Mouse (Mus musculus) heart, postnatal 36 days (tissue): Measurements from ENCODE around the gene Lypla2. TPM values are rescaled to one million over a fixed set of nuclear protein-coding genes. Genes with fewer than 3 reads are reported as not detected.
"Not testable (repeated sequence)": the region's sequence is repeated elsewhere in the genome, so short reads cannot be mapped to it uniquely, and the experiment has no call there.

Experiments
- DNase-seq, 2 experiments: peaks; one replicate each; pipeline ENCODE4 v3.0.0; 2021 to 2022
- intact Hi-C: fragments of 180-260 bp; cut with DNase I; formaldehyde crosslinking; loops from one replicate; pipeline ENCODE4 v1.15.1; 2025
- total RNA-seq, 2 experiments: library from RNA; stranded (reverse); gene quantifications; 2 replicates each; pipeline ENCODE4 v1.2.3; 2021

Gene Lypla2
- total RNA-seq: 10 to 100 TPM; 33.3 to 34.7 TPM

GRCm38 (mm10) chr4:135972556-135972906 lies at the start of gene Lypla2:
Gene Lypla2 (minus strand): TSS chr4:135972626.
- intact Hi-C loops: no loop called here
- peak; percentile 93 for DNase-seq

- peak; percentile 99 to 100 for DNase-seq
- intact Hi-C loops: loop anchor here (2.0 kb wide), 2 partner anchors 35 to 59 kb away; partner anchors contain the start of genes Gale and Pithd1
Measured at GRCm38 (mm10) chr4:136021549-136022047, 49.2 kb upstream of the Lypla2 start, which contains the start of gene Eloa. Gene Eloa (minus strand): TSS chr4:136021763.

DNA sequence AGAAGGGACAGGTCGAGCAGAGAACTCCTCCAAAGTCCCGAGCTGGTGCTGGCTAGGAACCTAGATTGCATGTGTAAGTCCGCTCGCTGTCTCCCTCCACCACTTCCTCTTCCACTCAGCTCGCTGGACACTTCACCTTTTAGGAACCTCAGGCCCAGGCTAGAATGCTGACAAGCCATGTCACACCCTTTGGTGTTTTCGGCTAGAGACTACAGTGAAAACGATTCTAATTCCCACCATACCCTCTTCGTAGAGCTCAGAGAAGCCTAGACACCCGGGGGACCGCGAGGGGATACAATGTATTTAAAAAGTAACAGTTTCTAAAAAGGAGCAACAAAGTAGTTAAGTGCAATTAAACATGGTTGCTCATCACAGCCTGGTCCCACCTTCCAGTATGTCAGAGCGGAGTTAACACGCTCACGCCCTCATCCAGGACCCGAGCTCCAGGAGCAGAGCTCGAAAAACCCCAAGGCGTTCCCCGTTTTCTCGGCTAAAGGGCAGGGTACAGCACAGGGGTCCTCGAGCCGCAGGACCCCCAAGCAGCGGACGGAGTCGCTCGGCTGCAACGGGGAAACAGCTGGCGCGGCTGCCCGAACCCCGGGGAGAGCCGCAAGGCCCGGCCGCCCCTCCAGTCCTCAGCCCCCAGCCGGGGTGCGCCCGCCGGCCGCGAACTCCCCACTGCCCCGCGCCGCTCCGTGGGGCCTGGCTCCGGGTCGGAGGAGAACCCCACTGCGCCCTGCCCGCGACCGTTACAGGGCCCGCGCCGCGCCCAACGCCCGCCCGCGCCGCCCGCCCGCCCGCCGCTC lies 48.5 kb upstream of the Lypla2 start:
- no peak for DNase-seq
- intact Hi-C loops: loop anchor here (2.0 kb wide), 2 partner anchors 34 to 58 kb away; partner anchors contain the start of genes Gale and Pithd1

- DNase-seq: no peak
- intact Hi-C loops: no loop called here
Measured at GRCm38 (mm10) chr4:136016059-136016602, 43.7 kb upstream of the Lypla2 start.

DNA sequence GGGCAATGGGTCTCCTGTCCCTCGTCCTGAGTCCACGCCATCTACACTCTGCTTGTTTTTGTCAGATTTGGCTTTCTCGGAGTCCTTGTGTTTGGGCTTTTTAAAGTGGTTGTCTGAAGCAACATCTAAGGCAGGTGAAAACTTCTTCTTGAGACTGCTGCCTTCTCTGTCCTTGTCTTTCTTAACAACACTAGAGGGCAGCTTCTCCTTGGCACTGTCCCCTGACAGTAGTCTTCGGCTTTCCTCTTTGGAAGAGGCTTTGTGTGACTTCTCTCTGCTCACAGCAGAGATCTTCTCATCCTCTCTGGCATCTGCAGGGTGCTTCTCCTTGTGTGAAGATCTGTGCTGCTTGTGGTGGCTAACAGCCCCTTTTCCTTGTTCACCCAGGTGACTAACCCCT lies 38.2 kb upstream of the Lypla2 start:
- intact Hi-C loops: no loop called here
- DNase-seq: no peak

DNA sequence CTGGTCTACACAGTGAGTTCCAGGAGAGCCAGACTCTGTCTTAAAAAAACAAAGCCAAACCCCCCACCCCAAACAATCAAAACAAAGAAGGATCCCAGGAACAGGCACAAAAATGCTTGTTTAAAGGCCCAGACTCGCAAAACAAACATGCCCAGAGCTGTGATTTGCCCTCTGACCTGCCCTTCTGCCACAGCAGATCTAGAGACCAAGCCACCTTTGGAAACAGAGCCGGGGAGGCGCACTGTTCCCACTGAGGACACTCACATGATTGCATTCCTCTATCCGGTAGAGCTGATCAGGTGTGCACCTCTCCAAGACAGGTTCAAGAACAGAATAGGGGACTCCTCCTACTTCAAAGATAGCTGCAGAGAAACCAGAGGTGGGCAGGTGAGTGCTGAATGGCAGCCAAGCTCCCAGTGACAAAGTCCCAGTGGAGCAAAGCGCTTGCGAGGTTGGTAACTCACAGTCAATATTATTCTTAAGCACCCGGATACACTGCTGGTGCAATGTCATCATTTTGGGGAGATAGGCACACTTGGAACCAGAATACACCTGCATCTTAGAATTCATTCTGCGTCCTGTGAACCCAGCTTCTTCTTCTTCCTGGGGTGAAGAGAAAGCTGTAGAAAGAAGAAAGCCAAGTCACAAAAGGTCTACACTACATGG lies 36.5 kb upstream of the Lypla2 start:
- DNase-seq: no peak
- intact Hi-C loops: no loop called here

DNA sequence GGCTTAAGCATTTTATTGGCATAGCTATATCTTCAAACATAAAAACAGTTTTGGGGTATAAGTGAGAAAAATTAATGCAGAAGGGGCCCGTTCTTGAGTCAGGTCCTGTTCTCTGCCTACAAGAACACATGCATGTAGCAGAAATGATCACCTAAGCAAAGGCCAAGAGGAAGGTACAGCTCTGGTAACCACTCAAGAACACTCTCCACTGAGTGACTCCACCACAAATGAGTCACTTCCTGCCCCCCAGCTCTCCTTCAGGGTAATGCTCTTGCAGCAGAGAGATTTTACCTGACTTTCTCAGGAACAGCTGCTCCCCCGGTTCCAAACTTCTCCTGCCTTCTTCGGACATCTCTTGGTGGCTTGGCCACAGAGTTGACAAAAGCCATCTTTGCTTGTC lies 34.4 kb upstream of the Lypla2 start:
- intact Hi-C loops: no loop called here

DNA sequence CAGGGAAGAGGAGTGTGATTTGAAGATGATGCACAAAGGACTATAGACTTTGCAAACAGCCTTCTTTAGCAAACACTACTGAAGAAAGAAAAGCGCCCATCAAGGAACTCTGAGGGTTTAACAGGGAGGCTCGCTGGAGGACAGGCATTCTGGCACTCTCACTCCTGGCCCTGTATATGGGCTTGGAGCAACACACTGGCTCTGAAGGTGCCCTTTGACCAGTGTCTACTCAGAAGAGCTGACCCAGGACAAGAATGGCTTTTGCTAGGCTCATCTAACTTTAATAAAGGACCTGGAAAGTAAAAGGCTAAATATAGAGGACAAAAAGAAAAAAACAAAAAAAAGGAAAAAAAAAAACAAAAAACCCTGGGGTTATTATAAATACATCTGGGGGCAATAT lies 32.5 kb upstream of the Lypla2 start:
- no peak for DNase-seq
- intact Hi-C loops: no loop called here

More for the DNA sequence above, 34.4 kb upstream of the Lypla2 start:
- DNase-seq: no peak

- DNase-seq: no peak
- intact Hi-C loops: no loop called here
Measured at GRCm38 (mm10) chr4:136004107-136004675, 31.8 kb upstream of the Lypla2 start.

DNA sequence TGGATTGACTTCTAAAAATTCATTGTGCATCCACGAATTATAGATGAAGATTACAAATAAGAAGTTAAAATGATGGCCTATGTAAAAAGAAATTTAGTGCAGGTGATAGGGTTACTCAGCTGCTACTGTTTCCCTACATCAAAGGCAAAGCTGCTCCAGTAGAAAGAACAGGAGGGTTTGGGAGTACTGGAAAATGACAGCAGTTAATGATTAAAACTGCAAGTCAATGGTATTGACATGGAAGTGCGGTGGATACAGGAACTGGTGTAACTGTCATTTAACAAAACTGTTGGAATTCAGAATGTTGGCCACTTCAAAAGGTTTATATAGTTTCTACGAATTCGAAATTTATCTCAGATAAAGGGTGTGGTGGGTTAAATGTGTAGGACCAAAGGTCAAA lies 22.7 kb upstream of the Lypla2 start:
- intact Hi-C loops: no loop called here

DNA sequence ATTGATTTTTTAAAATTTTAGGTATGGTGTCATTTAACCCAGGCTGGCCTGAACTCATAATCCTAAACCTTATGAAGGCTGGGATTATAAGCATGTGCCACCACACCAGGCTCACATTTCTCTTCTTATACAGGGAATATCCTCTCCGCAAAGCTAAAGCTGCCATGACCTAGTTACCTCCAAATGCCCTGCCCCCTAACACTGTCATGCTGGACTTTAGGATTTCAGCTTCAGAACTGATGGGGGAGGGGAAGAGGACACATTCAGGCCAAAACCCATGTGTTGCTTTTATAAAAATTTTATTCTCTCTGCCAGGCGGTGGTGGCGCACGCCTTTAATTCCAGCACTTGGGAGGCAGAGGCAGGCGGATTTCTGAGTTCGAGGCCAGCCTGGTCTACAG lies 21.5 kb upstream of the Lypla2 start:
- intact Hi-C loops: no loop called here
- DNase-seq: no peak

More for the DNA sequence above, 22.7 kb upstream of the Lypla2 start:
- no peak for DNase-seq

DNA sequence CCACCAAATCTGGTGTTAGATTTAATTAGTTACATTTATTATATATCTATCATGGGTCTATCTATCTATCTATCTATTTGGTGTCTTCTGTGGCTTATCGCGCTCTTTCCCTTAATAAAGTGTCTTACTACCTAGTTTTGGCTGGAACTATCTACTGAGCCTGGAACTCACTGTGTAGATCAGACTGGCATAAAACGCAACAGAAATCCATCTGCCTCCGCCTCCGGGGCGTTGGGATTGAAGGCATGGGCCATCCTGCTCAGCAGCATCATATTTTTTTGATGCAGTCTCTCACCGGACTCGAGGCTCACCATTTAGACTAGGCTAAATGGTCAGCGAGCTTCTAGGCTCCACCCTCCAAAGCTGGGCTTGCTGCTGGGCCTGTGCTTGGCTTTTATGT lies 15.3 kb upstream of the Lypla2 start:
- intact Hi-C loops: loop anchor here (2.0 kb wide), 1 partner anchor 33 kb away; the partner anchor contains the start of gene Eloa
- DNase-seq: no peak

DNA sequence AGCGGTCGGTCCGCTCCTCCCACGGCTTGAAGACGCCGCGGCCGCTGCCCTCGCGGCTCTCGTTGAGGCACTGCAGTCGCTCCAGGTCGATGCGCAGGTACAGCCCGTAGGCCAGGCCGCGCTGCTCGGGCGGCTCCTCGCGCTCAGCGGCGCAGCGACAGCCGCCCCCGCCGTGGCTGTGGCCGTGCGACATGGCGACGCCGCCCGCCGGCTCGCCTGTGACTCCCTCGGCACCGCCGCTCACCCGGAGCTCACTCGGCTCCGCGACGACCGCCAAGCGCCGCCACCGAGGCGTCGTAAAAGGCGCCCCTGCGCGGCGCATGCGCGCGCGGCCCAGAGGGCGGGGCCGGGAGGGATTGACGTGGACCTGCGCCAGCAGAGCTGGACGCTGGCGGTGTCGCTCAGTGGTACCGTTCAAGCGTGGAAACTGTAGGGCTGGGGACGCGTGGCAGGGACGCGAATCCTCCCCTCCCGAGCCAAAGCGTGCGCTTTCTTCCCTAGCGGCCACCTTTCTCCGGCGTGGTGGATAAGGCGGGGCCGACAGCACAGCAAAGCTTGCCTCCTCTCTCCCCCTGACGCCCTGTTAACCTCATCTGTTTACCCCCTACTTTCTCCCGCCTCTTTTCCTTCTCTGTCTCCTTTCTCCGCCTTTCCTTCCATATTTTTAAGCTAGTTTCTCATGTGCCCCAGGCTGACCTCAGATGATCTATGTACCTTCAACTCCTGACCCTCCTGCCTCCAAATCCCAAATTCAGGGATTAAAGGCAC lies 14.7 kb upstream of the Lypla2 start, which contains the start of gene Pithd1:
Gene Pithd1 (minus strand): TSS at position 322 of the 768 bp plus-strand sequence.
- intact Hi-C loops: loop anchor here (2.0 kb wide), 1 partner anchor 34 kb away; the partner anchor contains the start of gene Eloa

DNA sequence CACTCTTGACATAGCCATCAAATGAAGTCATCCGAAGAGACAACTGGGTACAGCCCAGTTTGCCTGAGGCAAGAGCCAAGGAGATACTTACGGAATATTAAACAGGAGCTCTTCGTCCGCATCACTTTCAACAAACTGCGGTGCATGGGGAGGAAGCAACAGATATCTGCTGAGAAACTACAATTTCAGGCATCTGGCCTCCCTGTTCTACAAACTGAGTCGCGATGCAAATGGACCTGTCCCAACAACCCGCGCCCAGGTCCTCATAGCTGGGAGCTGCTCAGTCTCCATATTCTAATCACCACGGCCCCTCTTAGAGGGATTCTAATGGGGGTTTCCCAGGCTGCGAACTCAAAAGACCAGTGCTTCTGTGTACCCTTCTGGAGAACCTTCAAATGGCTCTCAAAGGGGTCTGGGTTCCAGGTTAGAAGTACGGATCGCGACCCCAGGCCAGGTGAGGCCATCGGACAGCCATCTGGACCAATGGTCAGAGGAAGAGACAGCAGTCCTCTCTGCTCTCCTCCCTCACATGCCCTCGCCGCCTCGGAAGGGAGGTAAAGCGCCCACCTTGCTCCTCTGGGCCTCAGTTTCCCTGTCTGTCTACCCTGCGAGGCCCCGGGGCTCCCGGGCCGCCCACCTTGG lies 14.0 kb upstream of the Lypla2 start:
- DNase-seq: no peak
- intact Hi-C loops: loop anchor here (2.0 kb wide), 1 partner anchor 34 kb away; the partner anchor contains the start of gene Eloa

More for the DNA sequence above, 14.7 kb upstream of the Lypla2 start, which contains the start of gene Pithd1:
- peak; percentile 92 to 94 for DNase-seq

GRCm38 (mm10) chr4:135985769-135986168 lies 13.3 kb upstream of the Lypla2 start:
- intact Hi-C loops: loop anchor here (2.0 kb wide), 1 partner anchor 35 kb away; the partner anchor contains the start of gene Eloa
- no peak for DNase-seq

DNA sequence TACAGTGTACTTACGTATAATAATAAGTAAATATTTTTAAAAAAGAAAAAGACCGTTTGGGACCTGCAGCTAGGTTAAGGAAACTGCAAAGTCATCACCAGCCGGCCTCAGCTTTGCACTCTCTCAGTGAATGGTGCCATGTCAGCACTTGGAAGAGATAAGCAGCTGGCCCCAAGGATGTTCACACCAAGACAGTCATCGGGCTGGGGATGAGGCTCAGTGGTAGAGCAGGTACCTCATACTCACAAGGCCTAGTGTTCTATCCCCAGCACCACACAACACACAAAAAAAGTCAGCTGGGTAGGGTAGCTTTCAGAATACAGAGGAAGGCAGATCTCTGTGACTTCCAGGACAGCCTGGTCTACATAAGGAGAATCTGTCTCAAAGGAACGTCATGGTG lies 12.8 kb upstream of the Lypla2 start:
- DNase-seq: no peak
- intact Hi-C loops: no loop called here

GRCm38 (mm10) chr4:135984556-135984955 lies 12.1 kb upstream of the Lypla2 start:
- no peak for DNase-seq
- intact Hi-C loops: no loop called here

- DNase-seq: no peak
- intact Hi-C loops: no loop called here
Measured at GRCm38 (mm10) chr4:135981524-135982063, 9.2 kb upstream of the Lypla2 start.

GRCm38 (mm10) chr4:135980223-135980622 lies 7.8 kb upstream of the Lypla2 start:
- DNase-seq, intact Hi-C loops: not testable (repeated sequence)
